Mouse (Mus musculus): Measurements from ENCODE around the gene Dennd6a. TPM values are rescaled to one million over a fixed set of nuclear protein-coding genes. Genes with fewer than 3 reads are reported as not detected.
A peak's percentile ranks its signal among the peaks of the same experiment; 100 is the strongest.
"Not testable (repeated sequence)": the region's sequence is repeated elsewhere in the genome, so short reads cannot be mapped to it uniquely, and the experiment has no call there.

Dennd6a gene
- 30.5 and 30.7 TPM in 2 replicates for polyA plus RNA-seq (2016; fragmentation: Nextera tagmentation; extraction: Ambion mirVana)

DNA sequence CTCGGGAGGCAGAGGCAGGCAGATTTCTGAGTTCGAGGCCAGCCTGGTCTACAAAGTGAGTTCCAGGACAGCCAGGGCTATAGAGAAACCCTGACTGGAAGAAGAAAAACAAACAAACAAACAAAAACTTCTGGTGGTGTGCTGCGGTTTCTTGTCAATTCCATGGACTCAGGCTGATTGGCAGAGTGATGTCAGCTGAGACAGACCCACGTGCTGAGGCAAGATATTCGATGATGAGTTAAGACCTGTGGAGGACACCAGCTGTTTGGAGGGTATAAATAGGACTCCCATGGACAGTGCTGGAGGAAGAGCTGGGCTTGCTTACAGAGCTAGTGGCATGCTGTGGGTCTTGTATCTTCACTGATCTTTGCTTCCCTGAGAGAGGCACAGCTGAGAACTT lies at the start of gene Dennd6a:
Dennd6a (plus strand) TSS at position 301 of the 400 bp plus-strand sequence.
- not testable (repeated sequence) for H3K4me3 ChIP-seq; H3K27ac ChIP-seq (replicated peaks); H3K27me3 ChIP-seq (replicated peaks; ENCODE audit: low read depth, poor library complexity, severe bottlenecking); H3K36me3 ChIP-seq (replicated peaks); H3K4me1 ChIP-seq; H3K9me3 ChIP-seq; DNase-seq (ENCODE audit: low spot score)
- 86% methylated on average over 5 of the region's 5 CpGs for WGBS

DNA sequence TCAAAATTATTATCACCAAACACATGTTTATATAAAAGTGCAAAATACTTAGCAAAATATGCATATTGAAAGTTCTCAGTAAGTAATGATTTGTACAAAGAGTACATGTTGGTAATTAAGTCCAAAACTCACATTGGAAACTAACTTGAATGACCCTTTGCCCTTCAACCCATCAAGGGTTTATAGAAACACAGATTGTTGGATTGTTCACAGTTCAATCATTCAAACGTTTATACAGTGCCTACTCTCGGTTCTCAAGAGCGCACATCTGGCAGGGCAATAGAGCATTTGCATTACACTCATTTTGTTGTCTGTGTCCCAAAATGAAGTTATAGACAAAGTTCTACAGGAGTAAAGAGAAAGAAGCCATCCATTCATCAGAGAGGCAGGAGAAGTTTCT lies 47.7 kb upstream of the Dennd6a start:
- Histone ChIP-seq H3K4me3 (no peak overlapping the region), H3K27me3 (replicated peaks; ENCODE audit: low read depth, poor library complexity, severe bottlenecking) (no peaks in the 10 kb centered on the region), H3K9me3 (no peaks in the 10 kb centered on the region), H3K36me3 (replicated peaks) (peaks cover 37% of the 10 kb centered on the region), H3K4me1 (peaks cover 22% of the 10 kb centered on the region), H3K27ac (replicated peaks) (no peak overlapping the region)
- WGBS, result 44% methylated on average over 3 of the region's 3 CpGs
- no peak for DNase-seq (ENCODE audit: low spot score)

DNA sequence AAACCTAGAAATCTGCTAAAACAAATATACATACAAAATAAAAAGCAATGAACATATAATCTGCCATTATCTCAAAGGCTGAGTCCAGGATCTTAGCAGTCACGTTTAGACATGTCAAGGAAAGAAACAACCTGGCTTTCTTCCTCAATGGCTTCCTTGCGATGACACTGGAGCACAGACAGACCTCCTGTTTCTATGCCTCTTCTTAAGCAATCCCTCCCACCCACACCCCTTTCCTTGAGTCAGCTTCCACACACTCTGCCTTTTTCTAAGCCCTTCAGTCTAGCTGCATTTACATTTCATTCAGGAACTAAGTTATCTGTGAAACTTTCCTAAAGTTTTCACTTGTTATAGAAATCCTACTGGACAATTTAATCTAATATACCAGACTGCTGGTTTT lies 45.4 kb upstream of the Dennd6a start:
- H3K36me3 ChIP-seq (replicated peaks), result peaks cover 42% of the 10 kb centered on the region
- peaks cover 35% of the 10 kb centered on the region for H3K4me1 ChIP-seq
- H3K27ac ChIP-seq (replicated peaks), result no peak overlapping the region
- no peak for DNase-seq (ENCODE audit: low spot score)
- no peaks in the 10 kb centered on the region for H3K9me3 ChIP-seq
- 81% methylated on average over 2 of the region's 2 CpGs for WGBS
- H3K4me3 ChIP-seq, result no peak overlapping the region
- H3K27me3 ChIP-seq (replicated peaks; ENCODE audit: low read depth, poor library complexity, severe bottlenecking), result no peaks in the 10 kb centered on the region

DNA sequence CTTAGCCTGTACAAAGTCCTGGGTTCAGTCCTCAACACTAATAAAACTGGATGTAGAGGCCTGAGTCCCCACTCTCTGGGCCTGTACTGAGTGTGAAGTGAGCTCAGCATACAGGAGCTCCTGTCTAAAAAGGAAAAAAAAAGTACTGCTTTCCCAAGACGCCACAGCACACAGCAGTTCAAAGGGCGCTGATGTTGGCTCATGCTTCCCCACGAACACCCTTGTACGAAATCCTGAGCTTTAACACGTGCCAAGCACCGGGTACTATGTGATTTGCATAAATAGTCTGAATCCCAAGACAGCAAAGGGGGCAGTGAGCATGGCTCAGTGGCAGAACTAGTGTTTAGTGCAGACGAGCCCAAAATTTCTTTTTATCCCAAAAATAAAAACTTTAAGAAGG lies 43.3 kb upstream of the Dennd6a start:
- Histone ChIP-seq H3K27me3 (replicated peaks; ENCODE audit: low read depth, poor library complexity, severe bottlenecking) (no peaks in the 10 kb centered on the region), H3K27ac (replicated peaks) (no peak overlapping the region), H3K36me3 (replicated peaks) (peaks cover 38% of the 10 kb centered on the region), H3K4me1 (peaks cover 40% of the 10 kb centered on the region), H3K4me3 (no peak overlapping the region), H3K9me3 (no peaks in the 10 kb centered on the region)
- DNase-seq (ENCODE audit: low spot score), result no peak
- 84% methylated on average over 7 of the region's 7 CpGs for WGBS

DNA sequence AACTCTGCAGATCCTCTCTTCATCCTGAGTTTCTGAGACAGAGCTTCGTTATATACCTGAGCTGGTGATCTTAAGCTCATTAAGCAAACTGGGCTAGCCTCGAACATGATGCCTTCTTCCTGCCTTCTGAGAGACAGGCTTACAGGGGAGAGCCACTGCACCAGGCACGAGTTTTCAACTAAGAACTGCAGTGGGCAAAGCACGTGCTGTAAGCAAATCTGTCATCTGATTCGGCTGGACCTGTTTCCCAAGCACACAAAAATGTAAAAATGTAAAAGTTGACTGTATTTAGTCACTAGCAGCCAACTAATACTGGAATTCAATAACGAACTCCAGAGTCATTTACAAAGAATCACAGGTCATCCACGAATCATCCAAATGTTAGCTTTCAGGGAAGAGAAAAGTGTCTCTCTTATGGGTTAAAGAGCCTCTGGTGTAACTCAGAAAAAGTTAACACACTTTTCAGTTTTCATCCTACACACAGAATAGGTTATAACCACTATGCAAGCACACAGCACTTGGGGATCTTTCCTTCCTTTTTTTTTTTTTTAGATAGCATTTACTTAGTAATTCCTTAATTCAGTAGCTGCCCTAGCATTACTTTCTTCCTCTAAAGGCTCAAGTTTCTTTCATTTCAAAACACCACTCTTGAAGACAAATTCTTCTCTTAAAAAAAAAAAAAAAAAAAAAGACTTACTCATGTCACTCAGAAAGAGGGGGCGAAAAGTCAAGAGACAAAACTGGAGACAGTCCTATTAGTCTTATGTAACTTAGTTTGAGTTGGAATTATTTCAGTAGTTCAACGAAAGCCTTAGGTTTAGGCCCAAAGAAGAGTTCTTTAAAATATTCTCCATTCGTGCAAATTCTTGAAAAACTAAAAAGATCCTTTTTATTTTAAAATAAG lies 42.0 kb upstream of the Dennd6a start:
- Histone ChIP-seq H3K27ac (replicated peaks) (no peak overlapping the region), H3K4me1 (peaks cover 32% of the 10 kb centered on the region), H3K36me3 (replicated peaks) (peaks cover 38% of the 10 kb centered on the region), H3K27me3 (replicated peaks; ENCODE audit: low read depth, poor library complexity, severe bottlenecking) (no peaks in the 10 kb centered on the region), H3K4me3 (peak overlapping the region; percentile 98), H3K9me3 (no peaks in the 10 kb centered on the region)
- DNase-seq (ENCODE audit: low spot score), result no peak
- 81% methylated on average over 10 of the region's 10 CpGs for WGBS

DNA sequence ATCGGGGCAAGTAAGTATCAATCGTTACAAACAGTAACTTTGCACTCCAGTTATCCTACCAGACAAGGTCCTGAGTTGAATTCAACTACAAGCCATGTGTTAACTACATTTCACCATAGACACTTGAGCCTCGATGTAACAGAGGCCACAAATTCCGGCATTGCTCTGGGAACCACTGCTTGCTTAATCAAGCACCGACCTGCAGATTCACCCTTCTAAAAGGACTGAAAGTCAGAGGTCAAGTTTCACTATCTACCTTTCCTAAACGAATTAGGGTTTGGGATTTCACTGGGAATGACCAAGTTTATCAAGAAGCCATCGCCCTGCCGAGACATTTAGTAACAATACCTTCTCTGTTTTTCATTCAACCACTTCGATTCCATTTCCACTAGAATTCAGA lies 40.9 kb upstream of the Dennd6a start:
- no peak for DNase-seq (ENCODE audit: low spot score)
- no peaks in the 10 kb centered on the region for H3K27me3 ChIP-seq (replicated peaks; ENCODE audit: low read depth, poor library complexity, severe bottlenecking)
- H3K36me3 ChIP-seq (replicated peaks), result peaks cover 32% of the 10 kb centered on the region
- peak overlapping the region; percentile 98 for H3K4me3 ChIP-seq
- no peak overlapping the region for H3K27ac ChIP-seq (replicated peaks)
- no peaks in the 10 kb centered on the region for H3K9me3 ChIP-seq
- peaks cover 32% of the 10 kb centered on the region for H3K4me1 ChIP-seq
- WGBS, result 56% methylated on average over 9 of the region's 9 CpGs

DNA sequence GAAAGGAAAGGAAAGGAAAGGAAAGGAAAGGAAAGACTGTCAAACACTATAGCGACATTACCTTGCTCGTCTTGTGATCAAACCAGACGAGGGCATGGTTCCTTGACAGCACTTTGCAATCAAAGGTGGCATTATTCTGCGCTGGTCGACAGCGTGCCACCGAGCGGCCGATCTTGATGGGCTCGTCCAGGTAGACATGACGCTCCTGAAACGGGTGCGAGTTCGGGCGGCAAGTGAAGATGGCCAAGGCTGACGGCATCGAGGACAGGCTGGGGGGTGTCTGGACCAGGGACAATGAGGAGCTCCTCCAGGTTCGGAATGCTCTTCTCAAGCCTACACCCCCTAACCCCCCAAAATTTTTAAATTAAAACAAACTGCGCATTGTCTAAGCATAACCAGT lies 40.4 kb upstream of the Dennd6a start:
- peak; percentile 15 for DNase-seq (ENCODE audit: low spot score)

DNA sequence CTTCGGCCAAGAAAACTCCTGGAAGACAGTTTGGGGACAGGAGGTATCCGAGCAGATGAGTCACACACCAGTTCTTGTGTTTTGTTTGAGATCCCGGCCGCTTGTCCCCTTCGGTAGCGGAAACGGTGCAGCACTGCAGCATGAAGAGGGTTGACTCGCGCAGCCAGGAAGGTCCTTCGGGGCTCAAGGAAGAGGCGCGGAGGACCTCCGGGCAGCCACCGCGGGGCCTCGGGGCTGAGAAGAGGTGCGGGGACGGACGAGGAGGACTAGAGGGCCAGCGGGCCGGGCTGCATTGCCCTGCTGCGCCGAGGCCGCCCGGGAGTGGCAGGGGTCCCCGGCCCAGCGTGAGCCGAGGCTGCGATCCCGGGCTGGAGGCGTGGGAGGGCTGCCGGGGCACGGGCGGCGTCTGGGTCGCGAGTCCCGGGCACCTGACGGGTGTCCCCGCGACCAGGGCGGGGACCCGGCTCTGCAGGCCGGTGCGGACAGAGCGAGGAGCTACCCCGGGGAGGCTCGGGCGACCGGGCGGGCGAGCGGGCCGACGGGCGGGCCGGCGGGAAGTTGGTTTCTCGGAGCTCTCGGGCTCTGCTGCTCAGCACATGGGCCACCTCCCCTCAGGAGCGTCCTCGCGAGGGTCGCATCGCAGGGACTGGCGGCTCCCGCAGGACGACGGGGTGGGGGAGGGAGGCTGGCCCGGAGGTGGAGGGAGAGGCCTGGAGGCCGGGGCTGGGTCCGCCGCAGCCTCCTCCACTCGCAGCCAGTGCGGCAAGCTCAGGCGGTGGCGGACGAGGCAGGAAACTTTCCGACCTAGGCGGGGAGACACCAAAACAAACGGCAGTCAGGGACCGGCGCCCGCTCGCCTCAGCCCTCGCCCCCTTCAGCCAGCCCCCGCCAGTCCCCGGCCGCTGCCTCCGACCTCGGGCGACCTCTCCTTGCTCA lies 39.6 kb upstream of the Dennd6a start:
- peak overlapping the region; percentile 98 for H3K4me3 ChIP-seq
- H3K27me3 ChIP-seq (replicated peaks; ENCODE audit: low read depth, poor library complexity, severe bottlenecking), result no peaks in the 10 kb centered on the region
- peak overlapping the region; percentile 94 for H3K27ac ChIP-seq (replicated peaks)
- H3K36me3 ChIP-seq (replicated peaks), result peaks cover 23% of the 10 kb centered on the region
- peaks cover 32% of the 10 kb centered on the region for H3K4me1 ChIP-seq
- H3K9me3 ChIP-seq, result no peaks in the 10 kb centered on the region
- WGBS, result under 1% methylated on average over 92 of the region's 92 CpGs
- DNase-seq (ENCODE audit: low spot score), result peak; percentile 78

More for the DNA sequence above, 40.4 kb upstream of the Dennd6a start:
- no peaks in the 10 kb centered on the region for H3K27me3 ChIP-seq (replicated peaks; ENCODE audit: low read depth, poor library complexity, severe bottlenecking)
- H3K4me1 ChIP-seq, result peaks cover 32% of the 10 kb centered on the region
- WGBS, result 24% methylated on average over 19 of the region's 19 CpGs
- peaks cover 30% of the 10 kb centered on the region for H3K36me3 ChIP-seq (replicated peaks)
- H3K27ac ChIP-seq (replicated peaks), result 0 out of 2 replicates have a peak overlapping the region, but pooled peaks have one; percentile 94
- no peaks in the 10 kb centered on the region for H3K9me3 ChIP-seq
- peak overlapping the region; percentile 98 for H3K4me3 ChIP-seq

DNA sequence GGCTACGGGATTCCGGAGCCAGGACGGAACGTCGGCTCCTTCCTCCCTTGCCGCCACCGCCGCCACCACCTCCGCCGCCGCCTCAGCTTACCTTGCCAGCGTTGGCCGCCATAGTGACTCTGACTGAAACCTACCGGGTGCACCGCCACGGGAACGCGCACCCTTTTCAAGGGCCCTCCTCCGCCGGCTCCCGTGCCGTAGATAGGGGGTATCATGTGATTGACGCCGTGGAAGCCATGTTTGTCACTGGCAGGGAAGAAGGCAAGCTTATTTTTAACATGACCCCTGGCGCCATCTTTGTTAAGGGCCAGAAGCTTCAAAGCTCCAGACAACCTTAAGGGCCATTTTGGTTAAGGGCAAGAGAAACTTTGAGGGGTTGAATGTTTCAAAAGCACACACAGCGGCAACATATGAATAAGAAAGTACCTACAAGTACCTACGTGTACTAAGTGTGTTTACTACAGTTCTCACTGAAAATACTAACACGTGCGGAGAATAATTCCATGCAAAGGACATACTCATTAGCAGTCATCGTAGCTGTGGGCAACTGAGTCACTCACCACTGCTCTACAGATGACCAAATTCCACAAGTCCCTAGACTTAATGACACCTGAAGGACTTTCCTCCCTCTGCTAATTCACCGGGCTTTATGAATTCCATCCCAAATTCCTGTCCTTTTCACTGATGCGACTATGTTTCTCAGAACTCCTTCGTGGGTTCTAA lies 38.7 kb upstream of the Dennd6a start, which contains the start of gene Slmap:
Slmap (minus strand) TSS at position 175 of the 723 bp plus-strand sequence.
- Histone ChIP-seq H3K27me3 (replicated peaks; ENCODE audit: low read depth, poor library complexity, severe bottlenecking) (no peaks in the 10 kb centered on the region), H3K27ac (replicated peaks) (peak within 1 kb of the TSS; percentile 94), H3K4me3 (peak within 1 kb of the TSS; percentile 98), H3K36me3 (replicated peaks) (peaks cover 15% of the 10 kb centered on the region), H3K9me3 (no peaks in the 10 kb centered on the region), H3K4me1 (peaks cover 32% of the 10 kb centered on the region)
- DNase-seq (ENCODE audit: low spot score), result peak; percentile 97
- 11% methylated on average over 33 of the region's 33 CpGs for WGBS

DNA sequence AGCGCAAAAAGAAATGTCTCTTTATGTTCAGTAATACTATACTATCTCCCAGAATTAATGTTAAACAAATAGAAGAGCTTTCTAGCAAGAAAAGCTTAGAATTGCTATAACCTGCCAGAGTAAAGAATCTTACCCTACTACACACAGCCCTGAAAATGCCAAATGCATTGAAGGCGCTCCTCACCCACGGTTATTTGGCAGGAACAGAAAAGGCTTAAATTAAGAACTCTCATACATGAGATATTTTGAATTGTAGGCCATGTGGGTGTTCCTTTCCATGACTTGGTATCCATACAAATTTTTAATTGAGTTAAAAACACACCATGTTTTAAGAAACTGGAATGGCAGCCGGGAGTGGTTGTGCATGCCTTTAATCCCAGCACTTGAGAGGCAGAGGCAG lies 34.4 kb upstream of the Dennd6a start:
- no peaks in the 10 kb centered on the region for H3K4me1 ChIP-seq
- H3K27me3 ChIP-seq (replicated peaks; ENCODE audit: low read depth, poor library complexity, severe bottlenecking), result no peaks in the 10 kb centered on the region
- WGBS, result 92% methylated on average over 4 of the region's 4 CpGs
- H3K36me3 ChIP-seq (replicated peaks), result no peaks in the 10 kb centered on the region
- DNase-seq (ENCODE audit: low spot score), result no peak
- no peak overlapping the region for H3K27ac ChIP-seq (replicated peaks)
- H3K9me3 ChIP-seq, result no peaks in the 10 kb centered on the region
- H3K4me3 ChIP-seq, result no peak overlapping the region

DNA sequence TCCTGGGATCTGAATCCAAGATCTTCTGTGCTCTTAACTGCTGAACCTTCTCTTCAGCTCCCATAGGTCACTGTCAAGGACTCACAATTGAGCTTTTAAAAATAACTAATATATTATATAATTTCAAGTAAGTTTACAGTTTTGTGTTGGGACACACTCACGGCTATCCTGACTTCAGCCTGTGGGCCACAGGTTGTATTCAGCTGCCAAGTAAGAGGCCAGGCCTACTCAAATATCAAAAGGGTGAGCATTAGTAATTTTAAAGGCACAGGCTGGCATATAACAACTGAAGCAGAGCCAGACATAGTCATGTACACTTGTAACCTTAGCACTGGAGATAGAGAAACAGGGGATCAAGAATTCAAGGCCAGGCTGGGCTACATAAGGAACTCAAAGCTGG lies 33.1 kb upstream of the Dennd6a start:
- no peak overlapping the region for H3K27ac ChIP-seq (replicated peaks)
- DNase-seq (ENCODE audit: low spot score), result no peak
- no peaks in the 10 kb centered on the region for H3K36me3 ChIP-seq (replicated peaks)
- H3K27me3 ChIP-seq (replicated peaks; ENCODE audit: low read depth, poor library complexity, severe bottlenecking), result no peaks in the 10 kb centered on the region
- no peaks in the 10 kb centered on the region for H3K4me1 ChIP-seq
- H3K9me3 ChIP-seq, result no peaks in the 10 kb centered on the region
- H3K4me3 ChIP-seq, result no peak overlapping the region
- WGBS, result 64% methylated on average over 1 of the region's 1 CpGs

DNA sequence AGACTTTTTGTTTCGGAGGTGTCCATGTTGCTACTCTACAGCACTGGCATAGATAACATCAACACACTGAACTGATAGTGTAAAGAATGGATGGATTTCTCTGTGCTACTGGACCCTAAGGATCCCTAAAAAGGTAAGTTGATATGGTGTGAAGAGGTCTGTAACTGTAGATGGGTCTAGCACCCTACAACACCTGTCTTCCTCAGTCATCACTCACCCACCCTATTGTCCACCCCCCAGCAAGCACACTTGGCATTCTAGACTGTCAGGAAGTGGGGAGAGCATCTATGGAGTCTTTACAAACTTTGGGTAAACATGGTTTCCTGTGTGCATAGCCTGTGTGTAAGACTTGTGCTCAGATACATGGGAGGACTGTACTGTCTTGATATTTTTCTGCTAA lies 31.5 kb upstream of the Dennd6a start:
- no peak overlapping the region for H3K27ac ChIP-seq (replicated peaks)
- no peak overlapping the region for H3K4me3 ChIP-seq
- H3K4me1 ChIP-seq, result no peaks in the 10 kb centered on the region
- WGBS, result 95% methylated on average over 1 of the region's 1 CpGs
- H3K9me3 ChIP-seq, result no peaks in the 10 kb centered on the region
- H3K27me3 ChIP-seq (replicated peaks; ENCODE audit: low read depth, poor library complexity, severe bottlenecking), result no peaks in the 10 kb centered on the region
- H3K36me3 ChIP-seq (replicated peaks), result no peaks in the 10 kb centered on the region
- no peak for DNase-seq (ENCODE audit: low spot score)

All from embryonic facial prominence, embryonic 10.5 days (tissue).